Mouse (Mus musculus) liver, postnatal 0 days (tissue): ENCODE measurements around the gene Ap2b1. TPM values are rescaled to one million over a fixed set of nuclear protein-coding genes. Genes with fewer than 3 reads are reported as not detected.
"Not testable (repeated sequence)": the region's sequence is repeated elsewhere in the genome, so short reads cannot be mapped to it uniquely, and the experiment has no call there.

ENCODE experiments used
- ATAC-seq: fragments of 200-750 bp; cut with Nextera tagmentation; 2 replicates; pipeline ENCODE4 v1.8.0; 2017; ENCODE audit warnings: mild to moderate bottlenecking, moderate library complexity
- DNase-seq: peaks from one replicate; pipeline ENCODE4 v3.0.0-alpha.2; 2016
- H3K27ac ChIP-seq: fragments of 300-500 bp; sonication (generic); 2 replicates; pipeline ENCODE4 v1.5.1; 2014; ENCODE audit warnings: antibody characterized with exemption, moderate library complexity, mild to moderate bottlenecking, low read depth
- H3K27me3 ChIP-seq: fragments of 300-500 bp; sonication (generic); 2 replicates; pipeline ENCODE4 v1.6.1; 2014; ENCODE audit warnings: low read length, control low read depth, mixed read lengths; ENCODE audit not compliant: insufficient read depth
- H3K36me3 ChIP-seq: fragments of 300-500 bp; sonication (generic); replicated peaks from 2 replicates; pipeline ENCODE4 v1.6.1; 2014; ENCODE audit warnings: mild to moderate bottlenecking, control low read depth, low read length, moderate library complexity, mixed read lengths; ENCODE audit not compliant: insufficient read depth
- H3K4me1 ChIP-seq: fragments of 300-500 bp; sonication (generic); 2 replicates; pipeline ENCODE4 v1.6.1; 2014; ENCODE audit warnings: antibody characterized with exemption, mild to moderate bottlenecking, control low read depth; ENCODE audit not compliant: insufficient read depth
- H3K4me2 ChIP-seq: fragments of 300-500 bp; sonication (generic); 2 replicates; pipeline ENCODE4 v1.6.1; 2014; ENCODE audit warnings: low read depth, mild to moderate bottlenecking, low read length, moderate library complexity, mixed read lengths
- H3K4me3 ChIP-seq: fragments of 300-500 bp; sonication (generic); 2 replicates; pipeline ENCODE4 v1.5.1; 2014; ENCODE audit warnings: low read depth, low read length
- H3K9ac ChIP-seq: fragments of 300-500 bp; sonication (generic); replicated peaks from 2 replicates; pipeline ENCODE4 v1.6.1; 2014; ENCODE audit warnings: mild to moderate bottlenecking, moderate library complexity
- H3K9me3 ChIP-seq: fragments of 300-500 bp; sonication (generic); 2 replicates; pipeline ENCODE4 v1.6.1; 2016; ENCODE audit warnings: mild to moderate bottlenecking, control low read depth, low read length, mixed read lengths
- CTCF ChIP-seq: sonication (generic); IDR thresholded peaks from 2 replicates; pipeline ENCODE4 v1.5.1; 2016; ENCODE audit warnings: antibody characterized with exemption, low read depth
- EP300 ChIP-seq: IDR thresholded peaks from 2 replicates; pipeline ENCODE4 v1.6.1; 2016; ENCODE audit warnings: antibody characterized with exemption, low read depth, mild to moderate bottlenecking
- WGBS: fragments of 180-500 bp; shearing (Covaris S2); extraction: QIAGEN DNeasy Blood & Tissue Kit; methylation state at CpG from one replicate; pipeline ENCODE4 v1.1.7; 2014; ENCODE audit not compliant: insufficient replicate concordance; 5-methylcytosine and 5-hydroxymethylcytosine counted together
- polyA plus RNA-seq: library from polyadenylated mRNA; unstranded; fragments of >200 nt; fragmentation: Nextera tagmentation; extraction: Ambion mirVana; gene quantifications from 2 replicates; pipeline ENCODE4 v1.2.1, GENCODE M21; 2015

Gene Ap2b1
- 7.6 and 8.3 TPM in 2 replicates for polyA plus RNA-seq

DNA sequence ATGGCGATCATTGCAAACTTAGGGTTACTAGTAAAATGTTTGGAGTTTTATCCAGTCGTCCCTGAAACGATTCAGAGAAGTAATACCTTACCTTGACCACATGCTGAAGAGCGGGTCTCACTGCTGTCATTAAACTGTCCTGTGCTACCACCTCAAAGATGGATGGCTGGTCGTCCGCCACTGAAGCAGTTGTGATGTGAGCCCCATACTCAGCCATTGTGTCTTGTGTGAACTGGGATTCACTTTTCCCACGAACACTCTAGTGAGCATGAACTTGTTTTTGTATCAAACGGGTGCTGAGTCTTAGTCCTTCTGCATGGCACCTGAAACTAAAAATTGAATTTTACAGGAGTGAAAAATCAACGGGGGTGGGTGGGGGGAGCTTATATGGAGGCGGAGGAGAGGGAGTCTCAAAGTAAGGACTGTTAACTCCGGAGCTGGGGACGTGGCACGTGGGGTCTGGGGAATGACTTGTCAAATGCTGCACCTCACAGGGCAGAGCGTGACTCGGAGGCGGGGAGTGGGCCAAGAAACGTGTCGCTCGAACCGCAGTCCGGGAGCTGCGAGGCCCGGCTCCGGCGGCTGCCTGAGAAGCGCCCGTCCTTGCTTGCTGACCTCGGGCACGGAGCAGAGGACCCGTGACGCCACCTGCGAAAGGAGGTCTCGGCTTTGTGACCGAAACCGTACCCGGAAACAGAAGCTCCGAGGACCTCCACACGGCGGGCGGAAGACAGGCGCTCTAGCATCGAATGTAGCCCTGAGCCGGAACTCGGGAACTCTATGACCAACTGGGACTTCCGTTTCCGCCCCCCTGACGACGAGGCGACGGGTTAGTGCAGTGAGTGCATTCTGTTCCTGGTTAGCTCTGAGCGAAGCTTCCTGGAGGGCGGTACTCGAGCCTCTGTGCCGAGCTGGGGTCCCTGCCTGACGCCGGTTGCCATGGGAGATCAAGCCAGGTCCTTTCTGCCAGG is at the start of gene Ap2b1:
Gene Ap2b1 (plus strand): TSS at position 800 of the 971 bp plus-strand sequence.
- ATAC-seq (peak; percentile 90), DNase-seq (peak; percentile 94)
- peak; percentile 81 for TF ChIP-seq EP300
- TF ChIP-seq CTCF: no peak
- Histone ChIP-seq H3K9ac (peak within 1 kb of the TSS; percentile 85), H3K4me3 (peak within 1 kb of the TSS; percentile 81), H3K4me2 (peak within 1 kb of the TSS; percentile 82), H3K4me1 (peaks cover 20% of the 10 kb centered on the region), H3K27ac (peak within 1 kb of the TSS; percentile 96), H3K36me3 (peaks cover 27% of the 10 kb centered on the region), H3K27me3 (no peaks in the 10 kb centered on the region), H3K9me3 (no peaks in the 10 kb centered on the region)
- WGBS: 3% methylated on average over 56 of the region's 56 CpGs

DNA sequence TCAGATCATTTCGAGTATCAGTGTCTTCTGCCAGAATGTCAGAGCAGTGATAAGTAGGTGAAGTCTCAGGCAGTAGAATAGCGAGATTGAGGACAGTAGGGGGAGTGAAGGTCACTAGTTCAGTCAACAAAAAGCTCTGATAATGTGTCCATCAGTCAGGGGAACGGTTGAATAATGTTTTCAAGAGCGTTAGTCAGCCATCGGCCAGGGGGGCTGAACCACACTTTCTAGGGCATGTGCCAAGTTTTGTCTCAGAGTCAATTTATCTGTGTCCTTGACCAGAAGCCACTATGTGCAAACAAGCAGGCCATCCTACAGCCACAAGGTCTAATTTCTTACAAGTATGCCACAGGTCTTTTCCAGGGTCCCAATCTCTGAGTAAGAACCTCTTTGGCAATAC is 41.6 kb upstream of the Ap2b1 start:
- H3K4me3 ChIP-seq, H3K27ac ChIP-seq, H3K4me2 ChIP-seq, ATAC-seq, H3K9ac ChIP-seq, H3K36me3 ChIP-seq, DNase-seq, H3K9me3 ChIP-seq, H3K27me3 ChIP-seq, H3K4me1 ChIP-seq: not testable (repeated sequence)
- WGBS: 49% methylated on average over 5 of the region's 5 CpGs

DNA sequence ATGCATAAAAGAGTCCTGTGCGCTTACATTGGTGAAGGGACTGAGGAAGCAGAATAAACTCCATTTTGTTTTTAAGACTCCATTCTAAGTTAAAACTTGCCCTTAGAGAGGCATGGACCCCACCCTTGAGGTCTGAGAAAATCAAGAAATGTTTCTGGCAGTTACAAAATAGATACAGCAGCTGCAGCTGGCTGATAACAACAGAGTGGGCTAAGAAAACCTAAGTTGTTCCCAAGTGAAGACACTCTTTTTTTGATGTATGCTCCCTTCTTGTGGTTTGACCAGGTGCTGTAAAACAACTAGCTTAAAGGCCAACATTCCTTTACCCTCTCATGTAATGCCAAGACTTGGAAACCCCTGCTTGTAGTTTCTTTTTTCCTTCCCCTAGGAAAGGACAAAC is 36.2 kb upstream of the Ap2b1 start:
- DNase-seq (peak; percentile 39), ATAC-seq (peak; percentile 96)
- Histone ChIP-seq H3K4me2 (peak overlapping the region; percentile 42), H3K9me3 (no peaks in the 10 kb centered on the region), H3K27me3 (no peaks in the 10 kb centered on the region), H3K4me1 (peaks cover 7% of the 10 kb centered on the region), H3K36me3 (no peaks in the 10 kb centered on the region), H3K4me3 (0 out of 2 replicates have a peak overlapping the region, but pooled peaks have one; percentile 6), H3K27ac (peak overlapping the region; percentile 84), H3K9ac (0 out of 2 replicates have a peak overlapping the region, but pooled peaks have one; percentile 41)
- TF ChIP-seq EP300 (peak; percentile 93), CTCF (no peak)
- 63% methylated on average over 1 of the region's 1 CpGs for WGBS

DNA sequence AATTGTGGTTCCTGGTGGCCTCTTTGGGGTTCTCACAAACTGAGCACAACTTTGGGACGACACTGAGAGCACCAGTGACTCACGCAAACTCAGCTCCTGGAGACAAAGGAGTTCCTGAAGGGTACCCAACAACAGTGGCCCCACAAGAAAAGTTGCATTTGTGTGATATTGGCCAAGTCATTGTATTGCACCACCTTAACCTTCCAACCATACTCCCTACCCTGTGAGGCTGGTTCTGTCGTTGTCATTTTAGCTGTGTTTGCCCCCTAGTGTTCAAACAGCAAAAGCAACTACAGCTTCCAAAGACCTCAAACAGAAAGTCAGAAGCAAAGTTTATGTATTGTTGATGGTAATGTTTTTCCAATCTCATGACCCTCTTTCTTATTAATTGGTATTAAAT is 35.7 kb upstream of the Ap2b1 start:
- Histone ChIP-seq H3K4me2 (peak overlapping the region; percentile 42), H3K36me3 (no peaks in the 10 kb centered on the region), H3K27me3 (no peaks in the 10 kb centered on the region), H3K4me1 (peaks cover 7% of the 10 kb centered on the region), H3K9ac (0 out of 2 replicates have a peak overlapping the region, but pooled peaks have one; percentile 41), H3K9me3 (no peaks in the 10 kb centered on the region), H3K4me3 (0 out of 2 replicates have a peak overlapping the region, but pooled peaks have one; percentile 6), H3K27ac (peak overlapping the region; percentile 84)
- DNase-seq: peak; percentile 39
- TF ChIP-seq CTCF (peak; percentile 88), EP300 (no peak)
- ATAC-seq: peak; percentile 91
- 32% methylated on average over 3 of the region's 3 CpGs for WGBS

DNA sequence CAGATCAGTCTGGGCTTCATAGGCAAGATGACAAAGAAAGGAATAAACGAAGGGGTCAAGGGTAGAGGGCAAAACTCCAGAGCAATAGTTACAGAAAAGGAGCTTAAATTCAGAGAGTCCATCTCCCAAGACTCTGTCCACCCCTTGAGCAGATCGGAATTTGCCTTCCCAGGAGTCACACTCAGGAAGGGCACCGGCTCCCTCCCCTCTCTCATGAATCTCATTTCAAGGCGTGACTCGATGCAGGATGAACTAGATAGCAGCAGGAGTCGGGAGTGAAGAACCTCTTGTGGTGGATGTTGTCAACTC is 28.0 kb upstream of the Ap2b1 start:
- Histone ChIP-seq H3K4me2 (peak overlapping the region; percentile 87), H3K27me3 (0 out of 2 replicates have a peak, but pooled peaks cover 2% of the 10 kb centered on the region), H3K9me3 (no peaks in the 10 kb centered on the region), H3K36me3 (peaks cover 10% of the 10 kb centered on the region; the same call in 1 of the 2 replicates), H3K27ac (peak overlapping the region; percentile 76), H3K4me3 (peak overlapping the region; percentile 62), H3K4me1 (peaks cover 11% of the 10 kb centered on the region), H3K9ac (peak overlapping the region; percentile 61)
- 3% methylated on average over 6 of the region's 6 CpGs for WGBS
- DNase-seq: no peak
- no peak for TF ChIP-seq CTCF
- TF ChIP-seq EP300: no peak
- peak; percentile 12 for ATAC-seq

DNA sequence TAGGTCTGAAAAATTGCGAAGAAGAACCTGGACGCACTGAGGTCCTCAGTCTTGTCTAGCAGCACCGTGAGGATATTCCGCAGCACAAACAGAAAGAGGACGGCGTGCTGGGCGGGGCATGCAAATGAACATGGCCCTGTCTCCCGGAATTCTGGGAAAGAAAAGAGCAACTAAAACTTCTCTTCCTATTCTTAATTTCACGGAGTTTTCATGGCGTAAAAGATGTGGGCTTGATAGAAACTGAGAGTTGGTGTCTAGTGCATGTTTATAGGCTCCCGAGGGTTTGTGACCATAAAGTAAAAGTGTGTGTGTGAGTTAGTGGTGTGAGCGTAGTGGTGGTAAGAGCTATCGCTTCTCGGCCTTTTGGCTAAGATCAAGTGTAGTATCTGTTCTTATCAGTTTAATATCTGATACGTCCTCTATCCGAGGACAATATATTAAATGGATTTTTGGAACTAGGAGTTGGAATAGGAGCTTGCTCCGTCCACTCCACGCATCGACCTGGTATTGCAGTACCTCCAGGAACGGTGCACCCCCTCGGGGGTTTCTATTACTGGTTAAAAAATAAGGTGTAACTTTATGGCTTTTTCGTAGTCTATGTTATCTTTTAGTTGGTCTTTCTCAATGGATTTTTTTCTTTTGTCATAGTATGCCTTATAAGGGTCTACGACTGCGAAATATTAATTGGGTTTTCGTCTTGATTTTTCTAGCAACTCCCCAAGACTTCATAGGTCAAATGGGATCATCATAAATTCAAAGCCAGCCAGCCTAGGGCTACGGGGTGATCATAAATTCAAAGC is 27.5 kb upstream of the Ap2b1 start:
- Histone ChIP-seq H3K4me1 (peaks cover 11% of the 10 kb centered on the region), H3K36me3 (peaks cover 10% of the 10 kb centered on the region; the same call in 1 of the 2 replicates), H3K4me2 (peak overlapping the region; percentile 87), H3K27me3 (0 out of 2 replicates have a peak, but pooled peaks cover 2% of the 10 kb centered on the region), H3K27ac (peak overlapping the region; percentile 76), H3K9ac (peak overlapping the region; percentile 61), H3K4me3 (peak overlapping the region; percentile 62), H3K9me3 (no peaks in the 10 kb centered on the region)
- peak; percentile 83 for ATAC-seq
- peak; percentile 85 for DNase-seq
- WGBS: under 1% methylated on average over 26 of the region's 26 CpGs
- TF ChIP-seq CTCF: no peak
- TF ChIP-seq EP300: peak; percentile 67
